Mouse (Mus musculus) spleen, adult 2 months (tissue): ENCODE results near the gene Gm20388. TPM values are rescaled to one million over a fixed set of nuclear protein-coding genes. Genes with fewer than 3 reads are reported as not detected.

Experiments used
- DNase-seq, 2 experiments: peaks; one replicate each; pipeline versions ENCODE4 v3.0.0 to v3.0.0-alpha.2; 2012 to 2021; ENCODE audit warnings: low spot score in 2 of 2, low read depth in 1 of 2
- H3K27ac ChIP-seq: fragments of 200-500 bp; 2 replicates; pipeline ENCODE4 v1.5.1; 2012; ENCODE audit warnings: low read length, inconsistent platforms; ENCODE audit not compliant: insufficient read depth
- H3K27me3 ChIP-seq: fragments of 200-500 bp; 2 replicates; pipeline ENCODE4 v1.6.1; 2012; ENCODE audit warnings: mild to moderate bottlenecking, moderate library complexity, low read length, inconsistent platforms; ENCODE audit not compliant: control insufficient read depth, insufficient read depth
- H3K36me3 ChIP-seq: fragments of 200-500 bp; 2 replicates; pipeline ENCODE4 v1.6.1; 2012; ENCODE audit warnings: mild to moderate bottlenecking, low read length, inconsistent platforms; ENCODE audit not compliant: control insufficient read depth, insufficient read depth
- H3K4me1 ChIP-seq: fragments of 200-500 bp; 2 replicates; pipeline ENCODE4 v1.6.1; 2011; ENCODE audit warnings: inconsistent platforms; ENCODE audit not compliant: control insufficient read depth, insufficient read depth, insufficient read length
- H3K4me3 ChIP-seq: fragments of 200-500 bp; 2 replicates; pipeline ENCODE4 v1.5.1; 2011; ENCODE audit warnings: mild to moderate bottlenecking, inconsistent platforms; ENCODE audit not compliant: insufficient read depth, insufficient read length; ENCODE audit errors: extremely low read depth
- CTCF ChIP-seq: fragments of 200-500 bp; IDR thresholded peaks from 2 replicates; pipeline ENCODE4 v1.5.1; 2011; ENCODE audit warnings: mild to moderate bottlenecking, inconsistent platforms; ENCODE audit not compliant: insufficient read depth, insufficient read length, insufficient replicate concordance; ENCODE audit errors: extremely low read depth
- POLR2A ChIP-seq: fragments of 200-500 bp; IDR thresholded peaks from 2 replicates; pipeline ENCODE4 v1.6.1; 2011; ENCODE audit warnings: low read depth, low read length, inconsistent platforms
- WGBS: fragments of 180-500 bp; shearing (Covaris S2); methylation state at CpG from one replicate; pipeline ENCODE4 v1.1.7; 2018; 5-methylcytosine and 5-hydroxymethylcytosine counted together
- polyA plus RNA-seq: library from polyadenylated mRNA; depleted of rRNA; stranded (reverse); fragments of >200 nt; gene quantifications from 2 replicates; pipeline ENCODE4 v1.2.3, GENCODE M21; 2012

Gm20388 gene
- polyA plus RNA-seq, 1 experiment = 26.1 TPM

- Histone ChIP-seq H3K36me3 (peaks cover 2% of the 10 kb centered on the region; the same call in 1 of the 2 replicates), H3K4me1 (peaks cover 4% of the 10 kb centered on the region; the same call in 1 of the 2 replicates), H3K4me3 (no peak overlapping the region), H3K27me3 (no peaks in the 10 kb centered on the region), H3K27ac (no peak overlapping the region)
- DNase-seq = no peak
- no peak for TF ChIP-seq CTCF
- no peak for TF ChIP-seq POLR2A
- 93% methylated on average over 6 of the region's 6 CpGs for WGBS
Observed at GRCm38 (mm10) chr8:124311111-124311510, 4400.5 kb downstream of the Gm20388 start.

- DNase-seq = no peak
- Histone ChIP-seq H3K4me1 (peaks cover 8% of the 10 kb centered on the region; the same call in 1 of the 2 replicates), H3K27ac (no peak overlapping the region), H3K4me3 (no peak overlapping the region), H3K27me3 (no peaks in the 10 kb centered on the region), H3K36me3 (peaks cover 2% of the 10 kb centered on the region; the same call in 1 of the 2 replicates)
- 94% methylated on average over 17 of the region's 17 CpGs for WGBS
- TF ChIP-seq CTCF (no peak), POLR2A (no peak)
Observed at GRCm38 (mm10) chr8:124311723-124312122, 4401.1 kb downstream of the Gm20388 start.

- H3K4me3 ChIP-seq = no peak overlapping the region
- peaks cover 2% of the 10 kb centered on the region; the same call in 1 of the 2 replicates for H3K36me3 ChIP-seq
- peaks cover 10% of the 10 kb centered on the region; the same call in 1 of the 2 replicates for H3K4me1 ChIP-seq
- no peaks in the 10 kb centered on the region for H3K27me3 ChIP-seq
- no peak for TF ChIP-seq POLR2A
- no peak for TF ChIP-seq CTCF
- no peak overlapping the region for H3K27ac ChIP-seq
- 84% methylated on average over 10 of the region's 10 CpGs for WGBS
- no peak for DNase-seq
Observed at GRCm38 (mm10) chr8:124312228-124312627, 4401.6 kb downstream of the Gm20388 start.

- WGBS = 76% methylated on average over 10 of the region's 10 CpGs
- Histone ChIP-seq H3K4me3 (no peak overlapping the region), H3K36me3 (peaks cover 2% of the 10 kb centered on the region; the same call in 1 of the 2 replicates), H3K27ac (peak overlapping the region; percentile 45), H3K4me1 (peaks cover 18% of the 10 kb centered on the region; the same call in 1 of the 2 replicates), H3K27me3 (no peaks in the 10 kb centered on the region)
- DNase-seq = no peak
- TF ChIP-seq POLR2A (no peak), CTCF (peak; percentile 10; the same call in 1 of the 2 replicates)
Observed at GRCm38 (mm10) chr8:124314803-124315202, 4404.2 kb downstream of the Gm20388 start.

- peak overlapping the region; percentile 34 for H3K27ac ChIP-seq
- H3K4me3 ChIP-seq = no peak overlapping the region
- WGBS = 65% methylated on average over 12 of the region's 12 CpGs
- H3K36me3 ChIP-seq = no peaks in the 10 kb centered on the region
- no peak for DNase-seq
- H3K27me3 ChIP-seq = no peaks in the 10 kb centered on the region
- TF ChIP-seq CTCF = no peak
- TF ChIP-seq POLR2A = no peak
- H3K4me1 ChIP-seq = peaks cover 18% of the 10 kb centered on the region; the same call in 1 of the 2 replicates
Observed at GRCm38 (mm10) chr8:124316466-124317136, 4406.0 kb downstream of the Gm20388 start.

GRCm38 (mm10) chr8:124317191-124317682, 4406.6 kb downstream of the Gm20388 start:
- Histone ChIP-seq H3K27me3 (no peaks in the 10 kb centered on the region), H3K4me1 (peaks cover 18% of the 10 kb centered on the region; the same call in 1 of the 2 replicates), H3K27ac (peak overlapping the region; percentile 59), H3K4me3 (no peak overlapping the region), H3K36me3 (no peaks in the 10 kb centered on the region)
- no peak for TF ChIP-seq POLR2A
- no peak for TF ChIP-seq CTCF
- 12% methylated on average over 8 of the region's 8 CpGs for WGBS
- DNase-seq = no peak

- Histone ChIP-seq H3K4me1 (peaks cover 18% of the 10 kb centered on the region; the same call in 1 of the 2 replicates), H3K27me3 (no peaks in the 10 kb centered on the region), H3K27ac (no peak overlapping the region; the same call in 1 of the 2 replicates), H3K36me3 (no peaks in the 10 kb centered on the region), H3K4me3 (no peak overlapping the region)
- DNase-seq = peak; percentile 30 to 45
- 17% methylated on average over 6 of the region's 6 CpGs for WGBS
- TF ChIP-seq CTCF (no peak), POLR2A (no peak)
Observed at GRCm38 (mm10) chr8:124317821-124318220, 4407.2 kb downstream of the Gm20388 start.
